Mouse (Mus musculus) lung, adult 2 months (tissue): ENCODE measurements around the gene Plbd1. TPM values are rescaled to one million over a fixed set of nuclear protein-coding genes. Genes with fewer than 3 reads are reported as not detected.

Source experiments
- DNase-seq: peaks from one replicate; pipeline ENCODE4 v3.0.0; 2022
- H3K4me1 ChIP-seq: fragments of 200-500 bp; 2 replicates; pipeline ENCODE4 v1.6.1; 2011; ENCODE audit warnings: low read length; ENCODE audit not compliant: control insufficient read depth, insufficient read depth
- H3K4me3 ChIP-seq: fragments of 200-500 bp; replicated peaks from 2 replicates; pipeline ENCODE3; 2011; ENCODE audit warnings: low read depth, mild to moderate bottlenecking, control low read depth, low read length; ENCODE audit errors: extremely low read depth
- CTCF ChIP-seq: fragments of 200-500 bp; IDR thresholded peaks from 2 replicates; pipeline ENCODE4 v1.5.1; 2011; ENCODE audit warnings: mild to moderate bottlenecking, low read length, control low read depth; ENCODE audit not compliant: insufficient read depth
- POLR2A ChIP-seq: fragments of 200-500 bp; IDR thresholded peaks from 2 replicates; pipeline ENCODE4 v1.6.1; 2011; ENCODE audit warnings: low read depth, mild to moderate bottlenecking, control low read depth, low read length, borderline replicate concordance; ENCODE audit errors: extremely low read depth
- WGBS: fragments of 180-500 bp; shearing (Covaris S2); methylation state at CpG from one replicate; pipeline ENCODE4 v1.1.7; 2018; 5-methylcytosine and 5-hydroxymethylcytosine counted together
- polyA plus RNA-seq: library from polyadenylated mRNA; depleted of rRNA; stranded (reverse); fragments of >200 nt; gene quantifications from 2 replicates; pipeline ENCODE4 v1.2.3, GENCODE M21; 2012; rRNA removed

Gene Plbd1
- polyA plus RNA-seq, 1 experiment, result 24.8 TPM

GRCm38 (mm10) chr6:136594541-136594940 lies 67.2 kb downstream of the Plbd1 start:
- H3K4me3 ChIP-seq, result no peak overlapping the region
- 90% methylated on average over 4 of the region's 4 CpGs for WGBS
- H3K4me1 ChIP-seq, result no peaks in the 10 kb centered on the region
- TF ChIP-seq CTCF (no peak), POLR2A (no peak)
- DNase-seq, result no peak

- no peak for DNase-seq
- 81% methylated on average over 4 of the region's 4 CpGs for WGBS
- TF ChIP-seq CTCF (no peak), POLR2A (no peak)
- H3K4me1 ChIP-seq, result no peaks in the 10 kb centered on the region
- H3K4me3 ChIP-seq, result no peak overlapping the region
Observed at GRCm38 (mm10) chr6:136590739-136591138, 71.0 kb downstream of the Plbd1 start.

- 79% methylated on average over 5 of the region's 5 CpGs for WGBS
- TF ChIP-seq CTCF, result no peak
- no peak for TF ChIP-seq POLR2A
- no peak overlapping the region for H3K4me3 ChIP-seq
- H3K4me1 ChIP-seq, result no peaks in the 10 kb centered on the region
- DNase-seq, result no peak
Observed at GRCm38 (mm10) chr6:136566002-136566401, 95.7 kb downstream of the Plbd1 start.

Other genes with a start within 250 kb of the Plbd1 start
- 0.11 TPM in 1 of 2 replicates, not detected in the other for gene E330021D16Rik, start 246.4 kb downstream of the Plbd1 start, polyA plus RNA-seq
- gene Atf7ip, start 155.8 kb downstream of the Plbd1 start, polyA plus RNA-seq, result 24.8 and 28.3 TPM in 2 replicates
- 0.04 and 0.27 TPM in 2 replicates for gene Gucy2c, start 119.8 kb upstream of the Plbd1 start, polyA plus RNA-seq
- gene Hist4h4, start 142.5 kb upstream of the Plbd1 start, polyA plus RNA-seq, result 0.65 and 1.1 TPM in 2 replicates
- 242 and 409 TPM in 2 replicates for gene H2afj, start 146.3 kb upstream of the Plbd1 start, polyA plus RNA-seq
- 0.57 and 1.0 TPM in 2 replicates for gene BC049715, start 165.7 kb upstream of the Plbd1 start, polyA plus RNA-seq
- gene Wbp11, start 166.3 kb upstream of the Plbd1 start, polyA plus RNA-seq, result 31.3 and 32.2 TPM in 2 replicates
- 0.05 TPM in 1 of 2 replicates, not detected in the other for gene Smco3, start 173.5 kb upstream of the Plbd1 start, polyA plus RNA-seq
- 10.3 TPM in 2 replicates for gene Art4, start 195.8 kb upstream of the Plbd1 start, polyA plus RNA-seq
- gene Mgp, start 213.9 kb upstream of the Plbd1 start, polyA plus RNA-seq, result 3,073 and 5,313 TPM in 2 replicates